Mouse (Mus musculus) spleen, adult 2 months (tissue): ENCODE results near the gene Erc2.

ENCODE experiments used
- CTCF ChIP-seq: fragments of 200-500 bp; IDR thresholded peaks from 2 replicates; pipeline ENCODE4 v1.5.1; 2011; ENCODE audit warnings: mild to moderate bottlenecking, inconsistent platforms; ENCODE audit not compliant: insufficient read depth, insufficient read length, insufficient replicate concordance; ENCODE audit errors: extremely low read depth
- POLR2A ChIP-seq: fragments of 200-500 bp; IDR thresholded peaks from 2 replicates; pipeline ENCODE4 v1.6.1; 2011; ENCODE audit warnings: low read depth, low read length, inconsistent platforms

DNA sequence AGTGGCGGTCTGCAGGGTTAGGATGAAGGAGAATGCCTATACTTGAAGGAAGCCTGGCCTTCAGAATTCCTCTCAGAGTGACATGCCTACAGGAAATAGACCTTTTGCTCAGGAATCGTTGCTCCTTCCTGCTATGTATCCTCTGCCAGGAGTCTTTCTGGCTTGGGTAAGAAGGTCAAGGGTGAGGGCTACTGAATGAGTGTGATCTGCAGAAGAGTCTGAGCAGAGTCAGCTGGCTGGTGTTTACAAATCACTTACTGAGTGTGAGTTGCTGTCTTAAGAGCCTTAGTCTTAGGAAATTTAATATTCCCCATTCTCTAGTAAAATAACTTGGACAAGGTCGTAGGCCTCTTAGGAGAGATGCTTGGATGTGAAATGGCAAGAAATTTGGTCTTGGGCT, 450.3 kb downstream of the Erc2 start:
- TF ChIP-seq CTCF (no peak), POLR2A (no peak)
